ENCODE assay signal across 19 mouse cellular contexts in the genomic region with DNA sequence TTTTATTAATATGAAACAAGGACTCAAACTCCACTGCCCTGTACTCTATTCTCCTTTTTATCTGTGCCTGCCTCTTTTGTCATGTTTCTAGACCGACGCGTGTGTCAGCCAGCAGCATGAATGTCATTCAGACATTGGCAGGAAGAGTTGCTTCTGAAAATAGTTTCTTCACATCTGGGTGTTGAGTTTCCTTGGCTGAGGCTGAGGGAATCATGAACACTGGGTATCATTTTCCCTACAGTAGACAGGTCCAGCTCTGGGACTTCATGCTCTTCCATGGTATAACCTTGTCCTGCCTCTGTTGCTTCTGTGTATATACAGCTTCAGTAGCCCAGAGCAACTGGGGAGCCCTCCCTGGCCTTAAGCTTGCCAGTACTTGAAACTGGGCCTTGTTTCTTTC.
DNase-seq lines count a peak whose midpoint lies in the region; ATAC-seq and TF ChIP-seq lines count a peak whose summit lies in the region.
"Had no signal": no experiment of that assay in that cellular context is flagged by ENCODE, and none has a peak within 500 bp of the region (broad histone marks: within the 10 kb centered on the region; RNA-seq: fewer than 3 reads in every experiment).

No protein-coding gene starts in this region.

- no peaks in the 10 kb centered on the region for H3K9me3 ChIP-seq in embryonic facial prominence, embryonic 14.5 days (ENCODE audit: control insufficient read depth, low read length)
- no peaks in the 10 kb centered on the region for H3K9me3 ChIP-seq in heart, embryonic 13.5 days
- H3K9me3 ChIP-seq: forebrain, embryonic 13.5 days; limb, embryonic 12.5 days; liver, embryonic 13.5 days; lung, embryonic 15.5 days; neural tube, embryonic 15.5 days had no signal

- H3K4me2 ChIP-seq in embryonic facial prominence, embryonic 14.5 days (ENCODE audit: low read depth, low read length): no peak overlapping the region
- no peak overlapping the region; the same call in 1 of the 2 replicates for H3K4me2 ChIP-seq in heart, embryonic 13.5 days
- peak overlapping the region; percentile 24 for H3K4me2 ChIP-seq in myocyte (ENCODE audit: low read depth)
- H3K4me2 ChIP-seq: forebrain, embryonic 13.5 days; hindbrain, embryonic 14.5 days; limb, embryonic 12.5 days; liver, embryonic 13.5 days; lung, embryonic 15.5 days; midbrain, embryonic 11.5 days; neural tube, embryonic 15.5 days had no signal

- H3K27ac ChIP-seq in embryonic facial prominence, embryonic 14.5 days (replicated peaks; ENCODE audit: low read depth, low read length): 0 out of 2 replicates have a peak overlapping the region, but pooled peaks have one; percentile 1
- H3K27ac ChIP-seq in heart, embryonic 13.5 days (replicated peaks): peak overlapping the region; percentile 79
- H3K27ac ChIP-seq: forebrain, embryonic 13.5 days; hindbrain, embryonic 14.5 days; kidney, postnatal 0 days; limb, embryonic 12.5 days; liver, embryonic 13.5 days; lung, embryonic 15.5 days; macrophage; neural tube, embryonic 15.5 days had no signal

- H3K4me3 ChIP-seq in embryonic facial prominence, embryonic 14.5 days (ENCODE audit: low read depth, low read length): no peak overlapping the region
- no peak overlapping the region for H3K4me3 ChIP-seq in heart, embryonic 13.5 days
- H3K4me3 ChIP-seq in myocyte: no peak overlapping the region
- H3K4me3 ChIP-seq: forebrain, embryonic 13.5 days; limb, embryonic 12.5 days; liver, embryonic 13.5 days; lung, embryonic 15.5 days; neural tube, embryonic 15.5 days had no signal

- H3K9ac ChIP-seq in embryonic facial prominence, embryonic 14.5 days (ENCODE audit: low read depth, low read length): no peak overlapping the region
- H3K9ac ChIP-seq in heart, embryonic 13.5 days: no peak overlapping the region
- H3K9ac ChIP-seq: forebrain, embryonic 13.5 days; hindbrain, embryonic 14.5 days; limb, embryonic 12.5 days; liver, embryonic 13.5 days; lung, embryonic 15.5 days; neural tube, embryonic 15.5 days had no signal

- intact Hi-C loops in gastrocnemius, postnatal 14 days (cut with DNase I; ENCODE audit: low total_unique reads): no loop called here

- no peaks in the 10 kb centered on the region for H3K27me3 ChIP-seq in embryonic facial prominence, embryonic 14.5 days (replicated peaks; ENCODE audit: control insufficient read depth, insufficient read depth, low read length)
- H3K27me3 ChIP-seq in heart, embryonic 13.5 days (replicated peaks): no peaks in the 10 kb centered on the region
- H3K27me3 ChIP-seq in myocyte (ENCODE audit: control insufficient read depth, insufficient read depth, insufficient read length): no peaks in the 10 kb centered on the region
- H3K27me3 ChIP-seq: forebrain, embryonic 13.5 days; limb, embryonic 12.5 days; liver, embryonic 13.5 days; lung, embryonic 15.5 days; neural tube, embryonic 15.5 days had no signal

- H3K79me2 ChIP-seq in myocyte (ENCODE audit: control insufficient read depth, insufficient read depth): no peaks in the 10 kb centered on the region

- H3K36me3 ChIP-seq in embryonic facial prominence, embryonic 14.5 days (ENCODE audit: control insufficient read depth, insufficient read depth, low read length): no peaks in the 10 kb centered on the region
- no peaks in the 10 kb centered on the region for H3K36me3 ChIP-seq in heart, embryonic 13.5 days
- H3K36me3 ChIP-seq in myocyte (ENCODE audit: control insufficient read depth, insufficient read depth): no peaks in the 10 kb centered on the region
- H3K36me3 ChIP-seq: limb, embryonic 12.5 days; liver, embryonic 13.5 days; lung, embryonic 15.5 days; neural tube, embryonic 15.5 days had no signal

- peaks cover 32% of the 10 kb centered on the region for H3K4me1 ChIP-seq in embryonic facial prominence, embryonic 14.5 days (ENCODE audit: control insufficient read depth, insufficient read depth, low read length)
- peaks cover 51% of the 10 kb centered on the region for H3K4me1 ChIP-seq in heart, embryonic 13.5 days
- H3K4me1 ChIP-seq: forebrain, embryonic 13.5 days; liver, embryonic 13.5 days had no signal

- no peak overlapping the region for H3ac ChIP-seq in myocyte (ENCODE audit: control insufficient read depth, insufficient read length)

- no peak for ATAC-seq in embryonic facial prominence, embryonic 14.5 days (ENCODE audit: low read depth)
- no peak for ATAC-seq in heart, embryonic 13.5 days (ENCODE audit: extremely low read depth, insufficient number of reproducible peaks, low FRiP score, low TSS enrichment)
- ATAC-seq: forebrain, embryonic 13.5 days; intestine, postnatal 0 days had no signal

- TF ChIP-seq POLR2A in myocyte (IDR thresholded peaks at IDR 0.05; ENCODE audit: insufficient read length, low read depth): no peak

- DNase-seq in gastrocnemius, postnatal 25 days: peak; percentile 57
- DNase-seq in gastrocnemius, postnatal 14 days: no peak
- DNase-seq in embryonic facial prominence, embryonic 14.5 days (ENCODE audit: low spot score): no peak
- no peak for DNase-seq in ovary, postnatal 14 days (ENCODE audit: low spot score)
- no peak for DNase-seq in kidney, postnatal 4 days
- DNase-seq: adrenal gland, postnatal 14 days; cerebellum, adult 9-10 months; liver, embryonic 13.5 days had no signal

- WGBS in embryonic facial prominence, embryonic 14.5 days: 53% methylated on average over 3 of the region's 3 CpGs
- WGBS in heart, embryonic 13.5 days: 38% methylated on average over 3 of the region's 3 CpGs

TF ChIP-seq in myocyte, 11 proteins besides CTCF, POLR2A, EP300 and RAD21:
- TF ChIP-seq MAX (IDR thresholded peaks at IDR 0.05; ENCODE audit: low read depth) (no peak), SRF (IDR thresholded peaks at IDR 0.05; ENCODE audit: control insufficient read depth, insufficient read length, low read depth) (no peak), TCF12 (IDR thresholded peaks at IDR 0.05; ENCODE audit: insufficient read depth, poor library complexity, severe bottlenecking) (no peak), MYOD1 (IDR thresholded peaks at IDR 0.05; ENCODE audit: control insufficient read depth in 1 of 3, insufficient read length in 2 of 3, low read depth in 2 of 3) (no peak), TCF3 (IDR thresholded peaks at IDR 0.05; ENCODE audit: insufficient read length, low read depth) (no peak), USF1 (IDR thresholded peaks at IDR 0.05; ENCODE audit: low read depth) (no peak), CEBPB (IDR thresholded peaks at IDR 0.05; ENCODE audit: insufficient read depth, poor library complexity, severe bottlenecking) (no peak), POLR2AphosphoS2 (IDR thresholded peaks at IDR 0.05; ENCODE audit: insufficient read length, low read depth) (no peak), MYOG (IDR thresholded peaks at IDR 0.05; ENCODE audit: control insufficient read depth in 1 of 3, insufficient read depth in 1 of 3, insufficient read length in 2 of 3, low read depth in 2 of 3) (no peak), REST (IDR thresholded peaks at IDR 0.05; ENCODE audit: insufficient read depth, insufficient read length) (no peak), E2F4 (IDR thresholded peaks at IDR 0.05; ENCODE audit: insufficient read depth) (no peak)
TF ChIP-seq in myocyte: peak in this region for 0.
